Mouse (Mus musculus) layer of hippocampus, adult 2 months (tissue): Measurements from ENCODE around the gene Slc7a11. TPM values are rescaled to one million over a fixed set of nuclear protein-coding genes. Genes with fewer than 3 reads are reported as not detected.
A peak's percentile ranks its signal among the peaks of the same experiment; 100 is the strongest.

Experiments used
- DNase-seq, 2 experiments: peaks; one replicate each; pipeline ENCODE4 v3.0.0; 2022; ENCODE audit warnings: low spot score in 2 of 2
- H3K27ac ChIP-seq: fragments of 200-600 bp; 2 replicates; pipeline ENCODE4 v1.8.1; 2022
- H3K4me3 ChIP-seq: fragments of 200-600 bp; 2 replicates; pipeline ENCODE4 v1.8.1; 2022; ENCODE audit warnings: mild to moderate bottlenecking
- CTCF ChIP-seq: fragments of 200-600 bp; conservative IDR thresholded peaks from 2 replicates; pipeline ENCODE4 v1.8.1; 2022; ENCODE audit warnings: antibody characterized with exemption, mild to moderate bottlenecking, moderate library complexity
- total RNA-seq, 2 experiments: library from RNA; stranded (reverse); gene quantifications; 2 replicates each; pipeline ENCODE4 v1.2.3; 2021

The Slc7a11 gene
- total RNA-seq, 2 experiments from 2014 or later = 24.3 to 28.9 TPM

GRCm38 (mm10) chr3:49960581-49960980, 482.8 kb downstream of the Slc7a11 start:
- TF ChIP-seq CTCF = no peak
- no peak for DNase-seq

GRCm38 (mm10) chr3:49946845-49947244, 496.6 kb downstream of the Slc7a11 start:
- H3K4me3 ChIP-seq = no peak overlapping the region
- no peak for TF ChIP-seq CTCF
- DNase-seq = no peak
- no peak overlapping the region for H3K27ac ChIP-seq

More at GRCm38 (mm10) chr3:49960581-49960980, 482.8 kb downstream of the Slc7a11 start:
- H3K4me3 ChIP-seq = no peak overlapping the region
- H3K27ac ChIP-seq = no peak overlapping the region

GRCm38 (mm10) chr3:49944783-49945182, 498.6 kb downstream of the Slc7a11 start:
- DNase-seq = peak; percentile 37 to 54
- no peak overlapping the region for H3K27ac ChIP-seq
- H3K4me3 ChIP-seq = no peak overlapping the region
- TF ChIP-seq CTCF = no peak

GRCm38 (mm10) chr3:49937611-49938010, 505.8 kb downstream of the Slc7a11 start:
- no peak for TF ChIP-seq CTCF
- Histone ChIP-seq H3K27ac (no peak overlapping the region), H3K4me3 (no peak overlapping the region)
- DNase-seq = no peak

GRCm38 (mm10) chr3:49929496-49929895, 513.9 kb downstream of the Slc7a11 start:
- no peak overlapping the region for H3K4me3 ChIP-seq
- DNase-seq = no peak
- no peak for TF ChIP-seq CTCF
- H3K27ac ChIP-seq = no peak overlapping the region

GRCm38 (mm10) chr3:49928509-49929263, 514.7 kb downstream of the Slc7a11 start:
- no peak overlapping the region for H3K27ac ChIP-seq
- DNase-seq = no peak
- no peak overlapping the region for H3K4me3 ChIP-seq
- TF ChIP-seq CTCF = no peak

GRCm38 (mm10) chr3:49913929-49914328, 529.5 kb downstream of the Slc7a11 start:
- H3K4me3 ChIP-seq = no peak overlapping the region
- DNase-seq = no peak
- TF ChIP-seq CTCF = no peak
- no peak overlapping the region for H3K27ac ChIP-seq

GRCm38 (mm10) chr3:49910922-49911321, 532.5 kb downstream of the Slc7a11 start:
- no peak for TF ChIP-seq CTCF
- Histone ChIP-seq H3K27ac (no peak overlapping the region), H3K4me3 (no peak overlapping the region)
- DNase-seq = no peak

- Histone ChIP-seq H3K27ac (no peak overlapping the region), H3K4me3 (no peak overlapping the region)
- DNase-seq = no peak
- TF ChIP-seq CTCF = no peak
Measured at GRCm38 (mm10) chr3:49908426-49909341, 534.7 kb downstream of the Slc7a11 start.

GRCm38 (mm10) chr3:49893945-49894344, 549.5 kb downstream of the Slc7a11 start:
- DNase-seq = no peak
- no peak overlapping the region for H3K4me3 ChIP-seq
- no peak for TF ChIP-seq CTCF
- H3K27ac ChIP-seq = no peak overlapping the region

- no peak for DNase-seq
- no peak overlapping the region for H3K4me3 ChIP-seq
- no peak overlapping the region for H3K27ac ChIP-seq
- TF ChIP-seq CTCF = no peak
Measured at GRCm38 (mm10) chr3:49887359-49887758, 556.1 kb downstream of the Slc7a11 start.

- Histone ChIP-seq H3K4me3 (no peak overlapping the region), H3K27ac (no peak overlapping the region)
- no peak for DNase-seq
- no peak for TF ChIP-seq CTCF
Measured at GRCm38 (mm10) chr3:49886220-49886945, 557.0 kb downstream of the Slc7a11 start.

- no peak overlapping the region for H3K4me3 ChIP-seq
- DNase-seq = no peak
- TF ChIP-seq CTCF = no peak
- H3K27ac ChIP-seq = no peak overlapping the region
Measured at GRCm38 (mm10) chr3:49880496-49880895, 562.9 kb downstream of the Slc7a11 start.
